Mouse (Mus musculus): ENCODE data around the gene Scrn1. TPM values are rescaled to one million over a fixed set of nuclear protein-coding genes. Genes with fewer than 3 reads are reported as not detected.

Gene Scrn1
- polyA plus RNA-seq, 1 experiment from 2014 or later = 3.0 TPM

- no peak for DNase-seq (ENCODE audit: low spot score)
- H3K9ac ChIP-seq (ENCODE audit: low read depth, low read length) = no peak overlapping the region
- 77% methylated on average over 2 of the region's 2 CpGs for whole genome bisulfite sequencing
- no peak overlapping the region for H3K4me3 ChIP-seq (ENCODE audit: low read depth, low read length)
- no peak overlapping the region for H3K4me2 ChIP-seq
- ATAC-seq (replicated peaks; ENCODE audit: low FRiP score) = no peak
- H3K36me3 ChIP-seq (ENCODE audit: control insufficient read depth, insufficient read depth, low read length) = no peaks in the 10 kb centered on the region
- peaks cover 6% of the 10 kb centered on the region; the same call in 1 of the 2 replicates for H3K4me1 ChIP-seq (replicated peaks; ENCODE audit: control insufficient read depth, insufficient read depth, low read length)
- H3K27ac ChIP-seq (ENCODE audit: low read depth, low read length) = no peak overlapping the region
- 0 out of 2 replicates have a peak, but pooled peaks cover 2% of the 10 kb centered on the region for H3K27me3 ChIP-seq (replicated peaks; ENCODE audit: control insufficient read depth, insufficient read depth, low read length)
- H3K9me3 ChIP-seq (ENCODE audit: control insufficient read depth, low read length) = no peaks in the 10 kb centered on the region
These were observed 36.1 kb downstream of the Scrn1 start for GRCm38 (mm10) chr6:54530182-54530581.

GRCm38 (mm10) chr6:54528666-54529065 lies 37.6 kb downstream of the Scrn1 start:
- WGBS = 41% methylated on average over 8 of the region's 8 CpGs

GRCm38 (mm10) chr6:54518758-54519157 lies 47.5 kb downstream of the Scrn1 start:
- no peaks in the 10 kb centered on the region for H3K36me3 ChIP-seq (ENCODE audit: control insufficient read depth, insufficient read depth, low read length)
- H3K4me2 ChIP-seq = no peak overlapping the region
- 57% methylated on average over 5 of the region's 5 CpGs for WGBS
- no peaks in the 10 kb centered on the region for H3K9me3 ChIP-seq (ENCODE audit: control insufficient read depth, low read length)
- H3K4me3 ChIP-seq (ENCODE audit: low read depth, low read length) = no peak overlapping the region
- H3K4me1 ChIP-seq (replicated peaks; ENCODE audit: control insufficient read depth, insufficient read depth, low read length) = no peaks in the 10 kb centered on the region
- H3K27me3 ChIP-seq (replicated peaks; ENCODE audit: control insufficient read depth, insufficient read depth, low read length) = 0 out of 2 replicates have a peak, but pooled peaks cover 7% of the 10 kb centered on the region
- H3K9ac ChIP-seq (ENCODE audit: low read depth, low read length) = no peak overlapping the region
- ATAC-seq (replicated peaks; ENCODE audit: low FRiP score) (no peak), DNase-seq (ENCODE audit: low spot score) (no peak)
- H3K27ac ChIP-seq (ENCODE audit: low read depth, low read length) = no peak overlapping the region

More at GRCm38 (mm10) chr6:54528666-54529065, 37.6 kb downstream of the Scrn1 start:
- H3K27me3 ChIP-seq (replicated peaks; ENCODE audit: control insufficient read depth, insufficient read depth, low read length) = no peaks in the 10 kb centered on the region; the same call in 1 of the 2 replicates
- H3K9ac ChIP-seq (ENCODE audit: low read depth, low read length) = no peak overlapping the region
- no peaks in the 10 kb centered on the region for H3K36me3 ChIP-seq (ENCODE audit: control insufficient read depth, insufficient read depth, low read length)
- no peak overlapping the region for H3K4me2 ChIP-seq
- H3K4me3 ChIP-seq (ENCODE audit: low read depth, low read length) = no peak overlapping the region
- DNase-seq (ENCODE audit: low spot score) = no peak
- peak; percentile 74 for ATAC-seq (replicated peaks; ENCODE audit: low FRiP score)
- peaks cover 6% of the 10 kb centered on the region; the same call in 1 of the 2 replicates for H3K4me1 ChIP-seq (replicated peaks; ENCODE audit: control insufficient read depth, insufficient read depth, low read length)
- no peaks in the 10 kb centered on the region for H3K9me3 ChIP-seq (ENCODE audit: control insufficient read depth, low read length)
- no peak overlapping the region for H3K27ac ChIP-seq (ENCODE audit: low read depth, low read length)

GRCm38 (mm10) chr6:54516512-54517134 lies 49.7 kb downstream of the Scrn1 start:
- Histone ChIP-seq H3K4me1 (replicated peaks; ENCODE audit: control insufficient read depth, insufficient read depth, low read length) (no peaks in the 10 kb centered on the region), H3K4me2 (no peak overlapping the region), H3K36me3 (ENCODE audit: control insufficient read depth, insufficient read depth, low read length) (no peaks in the 10 kb centered on the region), H3K9me3 (ENCODE audit: control insufficient read depth, low read length) (no peaks in the 10 kb centered on the region), H3K27ac (ENCODE audit: low read depth, low read length) (no peak overlapping the region), H3K4me3 (ENCODE audit: low read depth, low read length) (no peak overlapping the region), H3K27me3 (replicated peaks; ENCODE audit: control insufficient read depth, insufficient read depth, low read length) (0 out of 2 replicates have a peak, but pooled peaks cover 7% of the 10 kb centered on the region), H3K9ac (ENCODE audit: low read depth, low read length) (no peak overlapping the region)
- no peak for DNase-seq (ENCODE audit: low spot score)
- 76% methylated on average over 2 of the region's 2 CpGs for WGBS
- ATAC-seq (replicated peaks; ENCODE audit: low FRiP score) = no peak

GRCm38 (mm10) chr6:54512256-54512655 lies 54.0 kb downstream of the Scrn1 start:
- WGBS = 69% methylated on average over 2 of the region's 2 CpGs

GRCm38 (mm10) chr6:54509264-54509663 lies 57.0 kb downstream of the Scrn1 start:
- 85% methylated on average over 13 of the region's 13 CpGs for WGBS

More at GRCm38 (mm10) chr6:54512256-54512655, 54.0 kb downstream of the Scrn1 start:
- Histone ChIP-seq H3K4me1 (replicated peaks; ENCODE audit: control insufficient read depth, insufficient read depth, low read length) (no peaks in the 10 kb centered on the region), H3K27ac (ENCODE audit: low read depth, low read length) (no peak overlapping the region), H3K36me3 (ENCODE audit: control insufficient read depth, insufficient read depth, low read length) (no peaks in the 10 kb centered on the region), H3K27me3 (replicated peaks; ENCODE audit: control insufficient read depth, insufficient read depth, low read length) (peaks cover 3% of the 10 kb centered on the region; the same call in 1 of the 2 replicates), H3K4me2 (no peak overlapping the region), H3K4me3 (ENCODE audit: low read depth, low read length) (no peak overlapping the region), H3K9me3 (ENCODE audit: control insufficient read depth, low read length) (no peaks in the 10 kb centered on the region), H3K9ac (ENCODE audit: low read depth, low read length) (no peak overlapping the region)
- no peak for DNase-seq (ENCODE audit: low spot score)
- ATAC-seq (replicated peaks; ENCODE audit: low FRiP score) = no peak

GRCm38 (mm10) chr6:54508256-54508793 lies 58.0 kb downstream of the Scrn1 start:
- no peak overlapping the region for H3K4me3 ChIP-seq (ENCODE audit: low read depth, low read length)
- ATAC-seq (replicated peaks; ENCODE audit: low FRiP score) = no peak
- H3K4me2 ChIP-seq = no peak overlapping the region
- H3K9me3 ChIP-seq (ENCODE audit: control insufficient read depth, low read length) = no peaks in the 10 kb centered on the region
- no peak for DNase-seq (ENCODE audit: low spot score)
- H3K27ac ChIP-seq (ENCODE audit: low read depth, low read length) = no peak overlapping the region
- no peaks in the 10 kb centered on the region for H3K36me3 ChIP-seq (ENCODE audit: control insufficient read depth, insufficient read depth, low read length)
- H3K4me1 ChIP-seq (replicated peaks; ENCODE audit: control insufficient read depth, insufficient read depth, low read length) = no peaks in the 10 kb centered on the region
- no peak overlapping the region for H3K9ac ChIP-seq (ENCODE audit: low read depth, low read length)
- 71% methylated on average over 6 of the region's 6 CpGs for WGBS
- H3K27me3 ChIP-seq (replicated peaks; ENCODE audit: control insufficient read depth, insufficient read depth, low read length) = no peaks in the 10 kb centered on the region; the same call in 1 of the 2 replicates

More at GRCm38 (mm10) chr6:54509264-54509663, 57.0 kb downstream of the Scrn1 start:
- H3K9ac ChIP-seq (ENCODE audit: low read depth, low read length) = no peak overlapping the region
- no peaks in the 10 kb centered on the region for H3K36me3 ChIP-seq (ENCODE audit: control insufficient read depth, insufficient read depth, low read length)
- ATAC-seq (replicated peaks; ENCODE audit: low FRiP score) (no peak), DNase-seq (ENCODE audit: low spot score) (no peak)
- H3K9me3 ChIP-seq (ENCODE audit: control insufficient read depth, low read length) = no peaks in the 10 kb centered on the region
- H3K4me1 ChIP-seq (replicated peaks; ENCODE audit: control insufficient read depth, insufficient read depth, low read length) = no peaks in the 10 kb centered on the region
- no peaks in the 10 kb centered on the region; the same call in 1 of the 2 replicates for H3K27me3 ChIP-seq (replicated peaks; ENCODE audit: control insufficient read depth, insufficient read depth, low read length)
- H3K27ac ChIP-seq (ENCODE audit: low read depth, low read length) = no peak overlapping the region
- H3K4me2 ChIP-seq = no peak overlapping the region
- H3K4me3 ChIP-seq (ENCODE audit: low read depth, low read length) = no peak overlapping the region

GRCm38 (mm10) chr6:54507808-54508207 lies 58.5 kb downstream of the Scrn1 start:
- Histone ChIP-seq H3K27ac (ENCODE audit: low read depth, low read length) (no peak overlapping the region), H3K36me3 (ENCODE audit: control insufficient read depth, insufficient read depth, low read length) (no peaks in the 10 kb centered on the region), H3K4me2 (no peak overlapping the region), H3K9ac (ENCODE audit: low read depth, low read length) (no peak overlapping the region), H3K9me3 (ENCODE audit: control insufficient read depth, low read length) (no peaks in the 10 kb centered on the region), H3K27me3 (replicated peaks; ENCODE audit: control insufficient read depth, insufficient read depth, low read length) (no peaks in the 10 kb centered on the region; the same call in 1 of the 2 replicates), H3K4me3 (ENCODE audit: low read depth, low read length) (no peak overlapping the region), H3K4me1 (replicated peaks; ENCODE audit: control insufficient read depth, insufficient read depth, low read length) (no peaks in the 10 kb centered on the region)
- WGBS = 62% methylated on average over 5 of the region's 5 CpGs
- DNase-seq (ENCODE audit: low spot score) = no peak
- ATAC-seq (replicated peaks; ENCODE audit: low FRiP score) = no peak

- DNase-seq (ENCODE audit: low spot score) (no peak), ATAC-seq (replicated peaks; ENCODE audit: low FRiP score) (no peak)
- Histone ChIP-seq H3K9ac (ENCODE audit: low read depth, low read length) (no peak overlapping the region), H3K4me2 (no peak overlapping the region), H3K27me3 (replicated peaks; ENCODE audit: control insufficient read depth, insufficient read depth, low read length) (no peaks in the 10 kb centered on the region; the same call in 1 of the 2 replicates), H3K4me1 (replicated peaks; ENCODE audit: control insufficient read depth, insufficient read depth, low read length) (no peaks in the 10 kb centered on the region), H3K9me3 (ENCODE audit: control insufficient read depth, low read length) (no peaks in the 10 kb centered on the region), H3K4me3 (ENCODE audit: low read depth, low read length) (no peak overlapping the region), H3K36me3 (ENCODE audit: control insufficient read depth, insufficient read depth, low read length) (no peaks in the 10 kb centered on the region), H3K27ac (ENCODE audit: low read depth, low read length) (no peak overlapping the region)
- WGBS = 40% methylated on average over 8 of the region's 8 CpGs
These were observed 59.3 kb downstream of the Scrn1 start for GRCm38 (mm10) chr6:54507002-54507401.

Data from liver, embryonic 11.5 days (tissue).